Mouse (Mus musculus): ENCODE results near the gene Plek. TPM values are rescaled to one million over a fixed set of nuclear protein-coding genes. Genes with fewer than 3 reads are reported as not detected.

Plek gene
- total and polyA plus RNA-seq, 3 experiments: 2.0 to 8.7 (median 5.3) TPM

DNA sequence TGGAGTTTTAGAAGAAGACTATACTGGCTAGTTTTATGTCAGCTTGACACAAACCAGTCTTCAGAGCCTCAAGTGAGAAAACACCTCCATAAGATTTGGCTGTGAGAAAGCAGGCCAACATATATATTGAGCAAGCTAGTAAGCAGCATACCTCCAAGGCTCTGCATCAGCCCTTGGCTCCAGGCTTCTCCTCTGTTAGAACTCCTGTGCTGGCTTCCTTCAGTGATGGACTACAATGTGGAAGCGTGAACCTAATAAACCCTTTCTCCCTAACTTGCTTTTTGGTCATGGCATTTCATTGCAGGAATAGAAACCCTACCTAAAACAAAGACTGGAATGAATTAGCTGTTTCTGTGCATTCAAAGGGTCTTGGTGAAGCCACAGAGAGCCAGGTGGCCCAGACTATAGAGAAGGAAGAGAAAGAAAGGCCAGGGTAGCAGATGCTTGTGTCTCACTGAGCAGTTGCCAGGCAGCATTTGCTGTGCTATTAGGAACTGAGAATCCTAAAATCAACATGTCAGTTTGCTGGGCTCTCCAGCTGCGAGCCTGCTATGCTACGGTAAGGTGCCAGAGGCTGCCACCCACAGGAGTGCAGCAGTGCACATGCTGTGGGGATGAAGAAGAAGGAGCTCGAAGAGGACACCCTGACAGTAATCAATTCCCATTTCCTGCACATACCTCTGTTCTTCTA is 110.9 kb downstream of the Plek start:
- no peak for TF ChIP-seq CTCF (IDR thresholded peaks at IDR 0.05)
- no peak for TF ChIP-seq POLR2A (IDR thresholded peaks at IDR 0.05; ENCODE audit: insufficient read depth, low read depth, low read length)
- TF ChIP-seq EP300 (IDR thresholded peaks at IDR 0.05; ENCODE audit: insufficient read depth, low read depth, low read length): no peak
- H3K4me3 ChIP-seq: no peak overlapping the region
- H3K79me2 ChIP-seq (replicated peaks; ENCODE audit: control insufficient read depth, insufficient read depth, low read length): no peaks in the 10 kb centered on the region
- 73% methylated on average over 4 of the region's 4 CpGs for WGBS
- H3K4me1 ChIP-seq (ENCODE audit: control insufficient read depth, insufficient read depth, low read length): no peaks in the 10 kb centered on the region
- no peaks in the 10 kb centered on the region for H3K36me3 ChIP-seq (ENCODE audit: control insufficient read depth, insufficient read depth, low read length)
- no peak overlapping the region for H3K9ac ChIP-seq (ENCODE audit: low read depth, low read length)
- no peak for DNase-seq
- no peak overlapping the region for H3K27ac ChIP-seq
- intact Hi-C loops (cut with DNase I): no loop called here
- H3K27me3 ChIP-seq (ENCODE audit: control insufficient read depth, insufficient read depth, low read length): no peaks in the 10 kb centered on the region

DNA sequence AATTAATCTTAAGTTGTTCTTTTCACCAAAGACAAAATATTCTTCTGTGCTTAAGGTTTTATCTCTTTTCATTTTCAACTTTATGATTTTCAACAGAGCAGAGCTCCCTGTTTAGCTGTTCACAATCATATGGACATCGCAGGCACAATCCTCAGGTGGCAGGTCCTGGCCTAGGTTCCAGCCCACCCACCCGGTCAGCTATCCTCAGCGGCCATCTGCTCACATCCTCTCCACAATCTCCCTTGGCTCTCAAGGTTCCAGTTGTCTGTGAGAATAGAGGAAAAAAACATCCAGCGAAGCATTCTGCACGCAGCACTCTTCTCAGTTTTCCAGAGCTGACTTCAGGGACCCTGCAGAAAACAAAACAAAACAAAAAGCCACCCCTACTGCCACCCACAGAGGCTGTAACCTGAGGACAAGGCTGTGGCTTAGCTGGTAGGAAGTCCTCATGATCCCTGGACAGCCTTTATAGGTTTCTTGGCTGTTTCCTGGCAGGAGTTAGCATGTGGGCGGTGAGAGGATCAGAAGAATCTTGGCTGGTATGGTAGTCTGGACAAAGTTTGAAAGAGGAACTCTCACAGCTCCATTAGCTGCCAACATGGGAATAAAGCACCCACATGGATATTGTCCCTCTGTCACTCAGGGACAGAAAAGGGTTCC is 116.5 kb downstream of the Plek start:
- 0 out of 2 replicates have a peak overlapping the region, but pooled peaks have one; percentile 31 for H3K9ac ChIP-seq (ENCODE audit: low read depth, low read length)
- H3K79me2 ChIP-seq (replicated peaks; ENCODE audit: control insufficient read depth, insufficient read depth, low read length): no peaks in the 10 kb centered on the region
- WGBS: 46% methylated on average over 6 of the region's 6 CpGs
- H3K27me3 ChIP-seq (ENCODE audit: control insufficient read depth, insufficient read depth, low read length): no peaks in the 10 kb centered on the region
- H3K27ac ChIP-seq: no peak overlapping the region
- TF ChIP-seq CTCF (IDR thresholded peaks at IDR 0.05) (no peak), EP300 (IDR thresholded peaks at IDR 0.05; ENCODE audit: insufficient read depth, low read depth, low read length) (no peak), POLR2A (IDR thresholded peaks at IDR 0.05; ENCODE audit: insufficient read depth, low read depth, low read length) (no peak)
- H3K4me1 ChIP-seq (ENCODE audit: control insufficient read depth, insufficient read depth, low read length): peaks cover 1% of the 10 kb centered on the region; the same call in 1 of the 2 replicates
- intact Hi-C loops (cut with DNase I): no loop called here
- no peak overlapping the region for H3K4me3 ChIP-seq
- DNase-seq: peak in 1 of 2 experiments; percentile 27
- no peaks in the 10 kb centered on the region for H3K36me3 ChIP-seq (ENCODE audit: control insufficient read depth, insufficient read depth, low read length)

- no peak for DNase-seq
- H3K4me1 ChIP-seq (ENCODE audit: control insufficient read depth, insufficient read depth, low read length): peaks cover 1% of the 10 kb centered on the region; the same call in 1 of the 2 replicates
- no peak overlapping the region for H3K9ac ChIP-seq (ENCODE audit: low read depth, low read length)
- no peak overlapping the region for H3K27ac ChIP-seq
- no peaks in the 10 kb centered on the region for H3K36me3 ChIP-seq (ENCODE audit: control insufficient read depth, insufficient read depth, low read length)
- intact Hi-C loops (cut with DNase I): no loop called here
- no peaks in the 10 kb centered on the region for H3K79me2 ChIP-seq (replicated peaks; ENCODE audit: control insufficient read depth, insufficient read depth, low read length)
- H3K4me3 ChIP-seq: no peak overlapping the region
- WGBS: 91% methylated on average over 3 of the region's 3 CpGs
- TF ChIP-seq EP300 (IDR thresholded peaks at IDR 0.05; ENCODE audit: insufficient read depth, low read depth, low read length) (no peak), CTCF (IDR thresholded peaks at IDR 0.05) (no peak), POLR2A (IDR thresholded peaks at IDR 0.05; ENCODE audit: insufficient read depth, low read depth, low read length) (no peak)
- H3K27me3 ChIP-seq (ENCODE audit: control insufficient read depth, insufficient read depth, low read length): no peaks in the 10 kb centered on the region
Observed at GRCm38 (mm10) chr11:16932159-16932558, 120.0 kb downstream of the Plek start.

Other genes with a start within 250 kb of the Plek start
- under 1 TPM; 0.30 to 0.37 TPM for gene Fbxo48, start 101.0 kb downstream of the Plek start, total RNA-seq (2021)
- 0.06 and 0.18 TPM in 2 replicates for gene Fbxo48, start 101.0 kb downstream of the Plek start, polyA plus RNA-seq (2012; rRNA removed)
- 1 to 10 TPM; 3.3 to 3.5 TPM for gene Cnrip1, start 795 bp downstream of the Plek start, total RNA-seq (2021)
- gene Cnrip1, start 795 bp downstream of the Plek start, polyA plus RNA-seq (2012; rRNA removed): 6.4 and 9.3 TPM in 2 replicates
- 10 to 100 TPM; 58.2 to 68.3 TPM for gene Ppp3r1, start 106.9 kb upstream of the Plek start, total RNA-seq (2021)
- gene Ppp3r1, start 106.9 kb upstream of the Plek start, polyA plus RNA-seq (2012; rRNA removed): 24.4 and 39.3 TPM in 2 replicates
- 10 to 100 TPM; 11.0 to 11.4 TPM for gene Wdr92, start 129.7 kb upstream of the Plek start, total RNA-seq (2021)
- 7.8 and 10.3 TPM in 2 replicates for gene Wdr92, start 129.7 kb upstream of the Plek start, polyA plus RNA-seq (2012; rRNA removed)
- gene Pno1, start 159.2 kb upstream of the Plek start, total RNA-seq (2021): 10 to 100 TPM; 30.2 to 35.7 TPM
- gene Pno1, start 159.2 kb upstream of the Plek start, polyA plus RNA-seq (2012; rRNA removed): 6.0 and 9.2 TPM in 2 replicates
- gene C1d, start 205.2 kb upstream of the Plek start, total RNA-seq (2021): 10 to 100 TPM; 32.1 to 34.3 TPM
- 22.7 and 25.6 TPM in 2 replicates for gene C1d, start 205.2 kb upstream of the Plek start, polyA plus RNA-seq (2012; rRNA removed)